Mouse (Mus musculus): ENCODE results near the gene Ppm1b. TPM values are rescaled to one million over a fixed set of nuclear protein-coding genes. Genes with fewer than 3 reads are reported as not detected.

Ppm1b gene
- polyA plus RNA-seq, 1 experiment from 2014 or later = 62.5 TPM

DNA sequence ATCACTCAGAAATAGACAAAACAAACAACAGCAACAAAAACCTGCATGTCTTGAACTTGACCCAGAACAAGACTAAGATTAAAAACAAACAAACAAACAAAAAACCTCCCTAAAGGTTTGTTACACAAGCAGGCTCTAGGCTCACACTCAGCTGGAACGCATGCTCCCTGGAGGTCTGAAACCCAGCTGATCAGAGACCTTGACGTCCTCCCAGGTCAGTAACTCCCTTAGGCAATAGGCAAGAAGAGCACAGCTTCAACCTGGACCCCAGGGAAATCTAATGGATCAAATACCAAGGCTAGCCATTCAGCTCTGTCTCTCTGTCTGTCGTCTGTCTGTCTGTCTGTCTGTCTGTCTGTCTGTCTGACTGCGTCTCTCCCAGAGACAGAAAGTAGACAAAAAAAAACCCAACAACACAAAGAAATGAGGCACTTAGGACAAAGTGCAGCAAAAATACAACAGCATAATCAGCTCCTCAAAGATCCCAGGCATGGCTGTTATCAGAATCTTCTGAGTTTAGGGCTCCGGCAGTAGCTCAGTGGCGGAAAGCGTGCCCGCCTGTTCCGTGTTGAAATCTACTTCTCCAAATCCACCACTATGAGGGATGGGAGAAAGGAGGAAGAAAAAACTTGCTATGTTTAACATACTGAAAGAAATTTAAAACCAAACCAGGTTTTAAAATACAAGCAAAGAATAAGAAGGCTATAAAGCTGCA is 16.4 kb upstream of the Ppm1b start:
- Histone ChIP-seq H3K9me3 (no peaks in the 10 kb centered on the region), H3K27me3 (no peaks in the 10 kb centered on the region), H3K27ac (no peak overlapping the region), H3K4me3 (no peak overlapping the region), H3K4me1 (no peaks in the 10 kb centered on the region), H3K4me2 (no peak overlapping the region), H3K9ac (no peak overlapping the region), H3K36me3 (no peaks in the 10 kb centered on the region)
- WGBS = 72% methylated on average over 9 of the region's 9 CpGs
- ATAC-seq (ENCODE audit: borderline replicate concordance, extremely low read depth, low FRiP score, low TSS enrichment) = no peak

GRCm38 (mm10) chr17:84941291-84941868 is 15.2 kb upstream of the Ppm1b start:
- 0 out of 2 replicates have a peak, but pooled peaks have one; percentile 35 for ATAC-seq (ENCODE audit: borderline replicate concordance, extremely low read depth, low FRiP score, low TSS enrichment)
- Histone ChIP-seq H3K4me3 (no peak overlapping the region), H3K4me1 (no peaks in the 10 kb centered on the region), H3K36me3 (no peaks in the 10 kb centered on the region), H3K9ac (no peak overlapping the region), H3K9me3 (no peaks in the 10 kb centered on the region), H3K27ac (no peak overlapping the region), H3K27me3 (no peaks in the 10 kb centered on the region), H3K4me2 (no peak overlapping the region)
- 80% methylated on average over 13 of the region's 13 CpGs for WGBS

DNA sequence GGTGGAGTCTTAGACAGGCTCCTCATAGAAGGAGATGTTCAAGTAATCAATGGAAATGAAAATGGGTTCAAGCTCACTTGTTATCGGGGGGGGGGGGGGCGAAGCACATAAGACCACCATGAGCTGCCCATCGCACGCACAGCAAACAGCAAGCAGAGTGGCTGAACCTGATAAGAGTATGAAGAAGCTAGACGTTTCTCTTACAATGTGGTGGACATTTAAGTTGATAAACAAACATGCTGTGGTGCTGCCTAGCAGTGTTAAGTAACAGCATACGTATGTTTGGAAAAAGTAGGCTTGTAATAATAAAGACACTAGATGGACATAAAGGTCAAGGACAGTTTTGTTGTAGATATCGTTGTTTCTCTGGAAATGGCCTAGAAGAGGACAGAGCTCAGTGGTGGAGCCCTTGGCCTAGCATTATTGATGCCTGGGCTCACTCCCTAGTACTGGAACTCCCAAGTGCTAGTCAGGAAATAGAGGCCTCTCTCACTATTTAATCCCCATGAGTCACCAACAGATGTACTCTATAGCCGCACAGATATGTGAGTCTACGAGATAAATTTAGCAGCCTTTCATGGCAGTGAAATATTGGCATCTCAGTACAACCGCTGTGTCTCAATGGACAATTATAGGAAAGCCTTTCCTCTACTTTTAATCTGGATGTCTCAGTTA is 14.0 kb upstream of the Ppm1b start:
- Histone ChIP-seq H3K9me3 (no peaks in the 10 kb centered on the region), H3K9ac (no peak overlapping the region), H3K36me3 (no peaks in the 10 kb centered on the region), H3K27ac (no peak overlapping the region), H3K4me2 (no peak overlapping the region), H3K4me1 (no peaks in the 10 kb centered on the region), H3K4me3 (no peak overlapping the region), H3K27me3 (no peaks in the 10 kb centered on the region)
- 55% methylated on average over 10 of the region's 10 CpGs for WGBS
- ATAC-seq (ENCODE audit: borderline replicate concordance, extremely low read depth, low FRiP score, low TSS enrichment) = no peak

GRCm38 (mm10) chr17:84943033-84943393 is 13.5 kb upstream of the Ppm1b start:
- no peak overlapping the region for H3K27ac ChIP-seq
- H3K9me3 ChIP-seq = no peaks in the 10 kb centered on the region
- H3K4me1 ChIP-seq = no peaks in the 10 kb centered on the region
- H3K9ac ChIP-seq = no peak overlapping the region
- no peaks in the 10 kb centered on the region for H3K36me3 ChIP-seq
- no peak overlapping the region for H3K4me2 ChIP-seq
- H3K4me3 ChIP-seq = no peak overlapping the region
- no peak for ATAC-seq (ENCODE audit: borderline replicate concordance, extremely low read depth, low FRiP score, low TSS enrichment)
- no peaks in the 10 kb centered on the region for H3K27me3 ChIP-seq
- 46% methylated on average over 2 of the region's 2 CpGs for WGBS

GRCm38 (mm10) chr17:84944348-84944747 is 12.2 kb upstream of the Ppm1b start:
- no peak overlapping the region for H3K4me3 ChIP-seq
- no peaks in the 10 kb centered on the region for H3K4me1 ChIP-seq
- H3K4me2 ChIP-seq = no peak overlapping the region
- WGBS = 80% methylated on average over 6 of the region's 6 CpGs
- H3K27ac ChIP-seq = no peak overlapping the region
- H3K9ac ChIP-seq = no peak overlapping the region
- H3K36me3 ChIP-seq = no peaks in the 10 kb centered on the region
- no peaks in the 10 kb centered on the region for H3K9me3 ChIP-seq
- ATAC-seq (ENCODE audit: borderline replicate concordance, extremely low read depth, low FRiP score, low TSS enrichment) = no peak
- no peaks in the 10 kb centered on the region for H3K27me3 ChIP-seq

DNA sequence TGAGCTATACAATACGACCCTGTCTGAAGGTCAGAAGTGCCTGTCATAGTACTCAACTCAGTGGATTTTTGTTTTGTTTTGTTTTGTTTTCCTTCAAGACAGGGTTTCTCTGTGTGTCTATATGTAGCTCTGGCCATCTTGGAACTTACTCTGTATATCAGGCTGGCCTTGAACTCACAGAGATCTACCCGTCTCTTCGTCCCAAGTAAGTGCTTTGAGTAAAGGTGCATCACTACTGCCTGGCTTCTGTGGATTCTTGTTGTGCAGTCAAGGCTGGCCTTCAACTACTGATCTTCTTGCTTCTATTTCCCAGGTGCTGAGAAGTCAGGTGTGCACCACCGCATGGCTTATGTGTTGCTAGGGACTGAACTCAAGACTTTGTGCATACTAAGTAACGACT is 4.0 kb upstream of the Ppm1b start:
- no peak for ATAC-seq (ENCODE audit: borderline replicate concordance, extremely low read depth, low FRiP score, low TSS enrichment)
- no peaks in the 10 kb centered on the region for H3K36me3 ChIP-seq
- no peak overlapping the region for H3K9ac ChIP-seq
- no peaks in the 10 kb centered on the region for H3K27me3 ChIP-seq
- H3K9me3 ChIP-seq = no peaks in the 10 kb centered on the region
- H3K4me3 ChIP-seq = no peak overlapping the region
- H3K4me1 ChIP-seq = 0 out of 2 replicates have a peak, but pooled peaks cover 3% of the 10 kb centered on the region
- 90% methylated on average over 5 of the region's 5 CpGs for WGBS
- H3K4me2 ChIP-seq = no peak overlapping the region
- no peak overlapping the region for H3K27ac ChIP-seq

GRCm38 (mm10) chr17:84953776-84954175 is 2.8 kb upstream of the Ppm1b start:
- WGBS = 66% methylated on average over 5 of the region's 5 CpGs
- no peaks in the 10 kb centered on the region for H3K36me3 ChIP-seq
- no peak overlapping the region for H3K4me3 ChIP-seq
- ATAC-seq (ENCODE audit: borderline replicate concordance, extremely low read depth, low FRiP score, low TSS enrichment) = no peak
- no peaks in the 10 kb centered on the region for H3K27me3 ChIP-seq
- H3K9me3 ChIP-seq = no peaks in the 10 kb centered on the region
- no peak overlapping the region for H3K4me2 ChIP-seq
- 0 out of 2 replicates have a peak, but pooled peaks cover 3% of the 10 kb centered on the region for H3K4me1 ChIP-seq
- H3K9ac ChIP-seq = no peak overlapping the region
- no peak overlapping the region for H3K27ac ChIP-seq

DNA sequence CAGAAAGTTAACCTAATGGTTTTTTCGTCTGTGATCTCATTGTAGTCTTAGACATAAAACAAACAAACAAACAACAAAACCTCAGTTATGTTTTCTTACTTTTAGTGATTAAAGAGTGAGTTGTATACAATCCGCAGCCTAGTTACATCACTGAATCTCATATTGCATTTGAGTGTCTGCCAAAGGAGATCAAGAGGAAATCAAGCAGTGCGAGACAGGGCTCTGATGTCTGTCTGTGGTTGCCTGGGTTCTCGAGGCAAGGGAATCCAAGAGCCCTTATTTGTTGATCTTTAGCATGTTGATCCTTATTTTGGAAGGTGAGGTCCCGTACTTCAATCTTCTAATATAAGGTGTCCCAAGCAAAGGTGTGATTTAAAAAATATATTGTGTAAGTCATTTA is 1.7 kb upstream of the Ppm1b start:
- H3K36me3 ChIP-seq = no peaks in the 10 kb centered on the region
- H3K4me3 ChIP-seq = no peak overlapping the region
- no peak overlapping the region for H3K4me2 ChIP-seq
- H3K9ac ChIP-seq = no peak overlapping the region
- H3K27ac ChIP-seq = no peak overlapping the region
- H3K4me1 ChIP-seq = peaks cover 12% of the 10 kb centered on the region; the same call in 1 of the 2 replicates
- no peak for ATAC-seq (ENCODE audit: borderline replicate concordance, extremely low read depth, low FRiP score, low TSS enrichment)
- H3K27me3 ChIP-seq = no peaks in the 10 kb centered on the region
- 82% methylated on average over 5 of the region's 5 CpGs for WGBS
- H3K9me3 ChIP-seq = no peaks in the 10 kb centered on the region

GRCm38 (mm10) chr17:84956931-84957486 is 468 bp downstream of the Ppm1b start:
- ATAC-seq (ENCODE audit: borderline replicate concordance, extremely low read depth, low FRiP score, low TSS enrichment) = peak; percentile 87
- H3K9ac ChIP-seq = peak overlapping the region; percentile 50
- peaks cover 23% of the 10 kb centered on the region for H3K4me1 ChIP-seq
- WGBS = 0% methylated on average over 24 of the region's 24 CpGs
- peak overlapping the region; percentile 97 for H3K27ac ChIP-seq
- peak overlapping the region; percentile 77 for H3K4me2 ChIP-seq
- no peaks in the 10 kb centered on the region for H3K36me3 ChIP-seq
- H3K4me3 ChIP-seq = peak overlapping the region; percentile 99
- H3K9me3 ChIP-seq = no peaks in the 10 kb centered on the region
- H3K27me3 ChIP-seq = no peaks in the 10 kb centered on the region

- peak; percentile 99 for ATAC-seq (ENCODE audit: borderline replicate concordance, extremely low read depth, low FRiP score, low TSS enrichment)
- Histone ChIP-seq H3K9ac (peak overlapping the region; percentile 97), H3K4me1 (peaks cover 23% of the 10 kb centered on the region), H3K27me3 (no peaks in the 10 kb centered on the region), H3K9me3 (no peaks in the 10 kb centered on the region), H3K4me2 (peak overlapping the region; percentile 77), H3K36me3 (no peaks in the 10 kb centered on the region), H3K27ac (peak overlapping the region; percentile 97), H3K4me3 (peak overlapping the region; percentile 99)
- under 1% methylated on average over 42 of the region's 55 CpGs for WGBS
Observed at GRCm38 (mm10) chr17:84957487-84958259, 1.1 kb downstream of the Ppm1b start.

GRCm38 (mm10) chr17:84958411-84958911 is 1.9 kb downstream of the Ppm1b start:
- ATAC-seq (ENCODE audit: borderline replicate concordance, extremely low read depth, low FRiP score, low TSS enrichment) = no peak
- Histone ChIP-seq H3K27me3 (no peaks in the 10 kb centered on the region), H3K27ac (peak overlapping the region; percentile 95), H3K9ac (peak overlapping the region; percentile 97), H3K4me3 (peak overlapping the region; percentile 99), H3K9me3 (no peaks in the 10 kb centered on the region), H3K4me1 (peaks cover 23% of the 10 kb centered on the region), H3K36me3 (no peaks in the 10 kb centered on the region), H3K4me2 (peak overlapping the region; percentile 63)
- under 1% methylated on average over 48 of the region's 52 CpGs for WGBS
